Mouse (Mus musculus) kidney, embryonic 14.5 days (tissue): ENCODE data around the gene Tnxb. TPM values are rescaled to one million over a fixed set of nuclear protein-coding genes. Genes with fewer than 3 reads are reported as not detected.
A peak's percentile ranks its signal among the peaks of the same experiment; 100 is the strongest.

ENCODE experiments used
- ATAC-seq: fragments of 200-750 bp; cut with Nextera tagmentation; 2 replicates; pipeline ENCODE4 v1.8.0; 2017; ENCODE audit warnings: moderate number of reproducible peaks, mild to moderate bottlenecking, moderate TSS enrichment, moderate library complexity; ENCODE audit not compliant: low FRiP score, low TSS enrichment
- H3K27ac ChIP-seq: fragments of 300-500 bp; sonication (generic); 2 replicates; pipeline ENCODE4 v1.5.1; 2014; ENCODE audit warnings: low read depth, mild to moderate bottlenecking, low read length, moderate library complexity, mixed read lengths
- H3K27me3 ChIP-seq: fragments of 300-500 bp; sonication (generic); 2 replicates; pipeline ENCODE4 v1.6.1; 2014; ENCODE audit warnings: mild to moderate bottlenecking, low read length; ENCODE audit not compliant: control insufficient read depth, insufficient read depth
- H3K36me3 ChIP-seq: fragments of 300-500 bp; sonication (generic); 2 replicates; pipeline ENCODE4 v1.6.1; 2014; ENCODE audit warnings: low read length, mixed read lengths; ENCODE audit not compliant: control insufficient read depth, insufficient read depth
- H3K4me1 ChIP-seq: fragments of 300-500 bp; sonication (generic); 2 replicates; pipeline ENCODE4 v1.6.1; 2014; ENCODE audit warnings: low read length, mixed read lengths; ENCODE audit not compliant: control insufficient read depth, insufficient read depth
- H3K4me2 ChIP-seq: fragments of 300-500 bp; sonication (generic); replicated peaks from 2 replicates; pipeline ENCODE4 v1.6.1; 2014; ENCODE audit warnings: low read depth, mild to moderate bottlenecking, low read length
- H3K4me3 ChIP-seq: fragments of 300-500 bp; sonication (generic); 2 replicates; pipeline ENCODE4 v1.5.1; 2014; ENCODE audit warnings: mild to moderate bottlenecking, low read length
- H3K9ac ChIP-seq: fragments of 300-500 bp; sonication (generic); 2 replicates; pipeline ENCODE4 v1.6.1; 2014; ENCODE audit warnings: low read depth, mild to moderate bottlenecking, low read length, moderate library complexity
- H3K9me3 ChIP-seq: fragments of 300-500 bp; sonication (generic); 2 replicates; pipeline ENCODE4 v1.6.1; 2016; ENCODE audit warnings: low read length; ENCODE audit not compliant: control insufficient read depth
- WGBS: fragments of 180-500 bp; shearing (Covaris S2); extraction: QIAGEN DNeasy Blood & Tissue Kit; methylation state at CpG from one replicate; pipeline ENCODE4 v1.1.7; 2014; 5-methylcytosine and 5-hydroxymethylcytosine counted together
- polyA plus RNA-seq: library from polyadenylated mRNA; unstranded; fragments of >200 nt; fragmentation: Nextera tagmentation; extraction: Ambion mirVana; gene quantifications from 2 replicates; pipeline ENCODE4 v1.2.1, GENCODE M21; 2014

Gene Tnxb
- polyA plus RNA-seq, 1 experiment from 2014 or later, result 0.15 TPM

GRCm38 (mm10) chr17:34639461-34640255, 30.7 kb upstream of the Tnxb start:
- Histone ChIP-seq H3K9me3 (no peaks in the 10 kb centered on the region), H3K27me3 (no peaks in the 10 kb centered on the region), H3K4me3 (no peak overlapping the region), H3K9ac (no peak overlapping the region), H3K27ac (no peak overlapping the region), H3K36me3 (no peaks in the 10 kb centered on the region), H3K4me1 (peaks cover 15% of the 10 kb centered on the region; the same call in 1 of the 2 replicates), H3K4me2 (no peak overlapping the region)
- ATAC-seq, result no peak
- 73% methylated on average over 7 of the region's 7 CpGs for WGBS

GRCm38 (mm10) chr17:34640778-34641601, 29.3 kb upstream of the Tnxb start:
- Histone ChIP-seq H3K27me3 (no peaks in the 10 kb centered on the region), H3K4me2 (peak overlapping the region; percentile 22), H3K27ac (peak overlapping the region; percentile 73; the same call in 1 of the 2 replicates), H3K9me3 (no peaks in the 10 kb centered on the region), H3K4me3 (no peak overlapping the region), H3K4me1 (peaks cover 15% of the 10 kb centered on the region; the same call in 1 of the 2 replicates), H3K9ac (peak overlapping the region; percentile 28; the same call in 1 of the 2 replicates), H3K36me3 (0 out of 2 replicates have a peak, but pooled peaks cover 4% of the 10 kb centered on the region)
- WGBS, result 13% methylated on average over 11 of the region's 11 CpGs
- 0 out of 2 replicates have a peak, but pooled peaks have one; percentile 33 for ATAC-seq

DNA sequence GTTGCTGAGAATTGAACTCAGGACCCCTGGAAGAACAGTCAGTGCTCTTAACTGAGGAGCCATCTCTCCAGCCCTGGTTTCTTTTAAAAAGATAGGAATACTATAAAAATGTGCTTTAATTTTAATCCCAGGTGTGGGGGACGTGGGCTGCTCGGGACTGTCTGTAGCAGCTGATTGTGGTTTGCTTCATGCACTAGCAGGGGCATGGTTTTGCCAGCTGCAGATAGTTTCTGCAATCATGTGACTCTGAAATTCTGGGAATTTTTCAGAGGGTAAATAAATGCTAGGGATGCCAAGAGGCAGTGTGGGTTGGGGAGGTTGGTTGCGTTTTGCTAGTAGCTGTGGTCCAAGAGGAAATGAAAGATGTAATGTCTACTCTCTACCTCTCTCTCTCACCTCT, 28.4 kb upstream of the Tnxb start:
- Histone ChIP-seq H3K4me1 (peaks cover 21% of the 10 kb centered on the region; the same call in 1 of the 2 replicates), H3K9ac (no peak overlapping the region), H3K4me2 (no peak overlapping the region), H3K9me3 (no peaks in the 10 kb centered on the region), H3K36me3 (0 out of 2 replicates have a peak, but pooled peaks cover 4% of the 10 kb centered on the region), H3K27me3 (no peaks in the 10 kb centered on the region), H3K4me3 (no peak overlapping the region), H3K27ac (no peak overlapping the region)
- WGBS, result 85% methylated on average over 3 of the region's 3 CpGs
- no peak for ATAC-seq

- 92% methylated on average over 4 of the region's 4 CpGs for WGBS
- no peak for ATAC-seq
- Histone ChIP-seq H3K36me3 (0 out of 2 replicates have a peak, but pooled peaks cover 4% of the 10 kb centered on the region), H3K9ac (no peak overlapping the region), H3K4me1 (peaks cover 27% of the 10 kb centered on the region), H3K27me3 (no peaks in the 10 kb centered on the region), H3K4me3 (no peak overlapping the region), H3K9me3 (no peaks in the 10 kb centered on the region), H3K4me2 (no peak overlapping the region), H3K27ac (no peak overlapping the region)
Measured at GRCm38 (mm10) chr17:34643379-34643778, 27.0 kb upstream of the Tnxb start.

DNA sequence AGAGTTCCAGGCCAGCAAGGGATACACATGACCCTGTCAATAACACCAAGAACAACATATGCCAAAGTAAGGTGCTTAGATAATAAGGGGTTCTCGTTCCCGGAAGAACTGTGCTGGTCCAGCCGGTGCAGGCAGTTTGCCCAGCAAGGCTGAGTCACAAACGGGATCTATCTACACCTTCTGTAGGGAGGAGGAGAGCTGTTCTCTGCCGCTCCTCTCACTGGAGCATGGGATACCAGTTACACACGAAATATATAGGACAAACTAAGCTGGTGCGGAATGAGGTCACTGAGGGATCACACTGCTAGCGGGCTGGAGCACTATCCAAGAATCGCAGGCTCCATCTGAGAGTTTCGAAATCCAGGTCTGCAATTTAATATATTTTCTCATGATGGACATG, 26.4 kb upstream of the Tnxb start:
- H3K36me3 ChIP-seq, result peaks cover 5% of the 10 kb centered on the region; the same call in 1 of the 2 replicates
- no peak overlapping the region for H3K4me3 ChIP-seq
- H3K4me2 ChIP-seq, result no peak overlapping the region
- 83% methylated on average over 10 of the region's 10 CpGs for WGBS
- no peaks in the 10 kb centered on the region for H3K9me3 ChIP-seq
- H3K4me1 ChIP-seq, result peaks cover 27% of the 10 kb centered on the region
- no peak overlapping the region for H3K27ac ChIP-seq
- no peaks in the 10 kb centered on the region for H3K27me3 ChIP-seq
- H3K9ac ChIP-seq, result no peak overlapping the region
- ATAC-seq, result no peak

DNA sequence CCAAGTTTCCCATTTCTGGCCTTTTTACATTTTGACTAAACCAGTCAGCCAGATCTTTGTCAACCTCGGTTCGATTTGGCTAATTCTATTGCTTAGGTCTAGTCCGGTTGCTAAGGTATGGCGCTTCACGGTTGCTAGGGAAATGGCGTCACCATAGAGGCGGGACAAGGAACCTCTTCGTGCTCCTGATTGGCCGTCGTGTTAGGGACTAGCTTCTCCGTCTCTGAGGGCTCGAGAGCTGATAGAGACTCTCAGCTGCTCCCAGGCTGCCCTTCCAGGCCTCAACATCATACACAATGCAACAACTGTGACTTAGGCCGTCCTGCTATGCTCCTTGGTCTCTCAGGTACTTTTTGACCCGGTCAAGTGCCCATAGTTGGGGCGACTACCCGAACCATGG, 25.7 kb upstream of the Tnxb start, which contains the start of gene Fkbpl:
Gene Fkbpl (plus strand): TSS at position 157 of the 400 bp plus-strand sequence.
- under 1% methylated on average over 16 of the region's 16 CpGs for WGBS

GRCm38 (mm10) chr17:34645256-34645829, 25.0 kb upstream of the Tnxb start:
- H3K4me2 ChIP-seq, result peak overlapping the region; percentile 66
- H3K27ac ChIP-seq, result no peak overlapping the region; the same call in 1 of the 2 replicates
- peaks cover 24% of the 10 kb centered on the region for H3K4me1 ChIP-seq
- ATAC-seq, result no peak
- H3K4me3 ChIP-seq, result peak overlapping the region; percentile 67
- WGBS, result 39% methylated on average over 10 of the region's 10 CpGs
- peak overlapping the region; percentile 74 for H3K9ac ChIP-seq
- H3K36me3 ChIP-seq, result peaks cover 16% of the 10 kb centered on the region; the same call in 1 of the 2 replicates
- no peaks in the 10 kb centered on the region for H3K9me3 ChIP-seq
- no peaks in the 10 kb centered on the region for H3K27me3 ChIP-seq

More for the DNA sequence above, 25.7 kb upstream of the Tnxb start, which contains the start of gene Fkbpl:
- Histone ChIP-seq H3K4me3 (peak within 1 kb of the TSS; percentile 67), H3K4me1 (peaks cover 27% of the 10 kb centered on the region), H3K27me3 (no peaks in the 10 kb centered on the region), H3K36me3 (peaks cover 11% of the 10 kb centered on the region; the same call in 1 of the 2 replicates), H3K4me2 (peak within 1 kb of the TSS; percentile 66), H3K9ac (peak within 1 kb of the TSS; percentile 74), H3K27ac (peak within 1 kb of the TSS; percentile 62; the same call in 1 of the 2 replicates), H3K9me3 (no peaks in the 10 kb centered on the region)
- peak; percentile 83 for ATAC-seq

GRCm38 (mm10) chr17:34645831-34646511, 24.4 kb upstream of the Tnxb start:
- peak overlapping the region; percentile 66 for H3K4me2 ChIP-seq

More at GRCm38 (mm10) chr17:34645831-34646511, 24.4 kb upstream of the Tnxb start:
- no peak for ATAC-seq
- Histone ChIP-seq H3K27ac (no peak overlapping the region), H3K4me1 (peaks cover 18% of the 10 kb centered on the region), H3K27me3 (no peaks in the 10 kb centered on the region), H3K36me3 (peaks cover 22% of the 10 kb centered on the region; the same call in 1 of the 2 replicates), H3K9me3 (no peaks in the 10 kb centered on the region), H3K4me3 (no peak overlapping the region), H3K9ac (no peak overlapping the region)
- 91% methylated on average over 30 of the region's 30 CpGs for WGBS
